Mouse (Mus musculus) liver, embryonic 16.5 days (tissue): ENCODE results near the gene H2afj. TPM values are rescaled to one million over a fixed set of nuclear protein-coding genes. Genes with fewer than 3 reads are reported as not detected.

Experiments used
- ATAC-seq: fragments of 200-750 bp; cut with Nextera tagmentation; 2 replicates; pipeline ENCODE4 v1.8.0; 2017; ENCODE audit warnings: low read depth, mild to moderate bottlenecking, moderate number of reproducible peaks, moderate library complexity
- H3K27ac ChIP-seq: fragments of 300-500 bp; sonication (generic); 2 replicates; pipeline ENCODE4 v1.5.1; 2014; ENCODE audit warnings: mild to moderate bottlenecking, low read length
- H3K27me3 ChIP-seq: fragments of 300-500 bp; sonication (generic); 2 replicates; pipeline ENCODE4 v1.6.1; 2014; ENCODE audit warnings: low read depth, low read length, mixed read lengths; ENCODE audit not compliant: control insufficient read depth, insufficient read depth
- H3K36me3 ChIP-seq: fragments of 300-500 bp; sonication (generic); 2 replicates; pipeline ENCODE4 v1.6.1; 2014; ENCODE audit warnings: mild to moderate bottlenecking; ENCODE audit not compliant: control insufficient read depth, insufficient read depth
- H3K4me1 ChIP-seq: fragments of 300-500 bp; sonication (generic); 2 replicates; pipeline ENCODE4 v1.6.1; 2014; ENCODE audit warnings: low read depth, low read length, mixed read lengths; ENCODE audit not compliant: control insufficient read depth
- H3K4me2 ChIP-seq: fragments of 300-500 bp; sonication (generic); 2 replicates; pipeline ENCODE4 v1.6.1; 2014; ENCODE audit warnings: low read depth, low read length, mixed read lengths
- H3K4me3 ChIP-seq: fragments of 300-500 bp; sonication (generic); 2 replicates; pipeline ENCODE4 v1.5.1; 2014; ENCODE audit warnings: low read depth, mild to moderate bottlenecking, low read length
- H3K9ac ChIP-seq: fragments of 300-500 bp; sonication (generic); 2 replicates; pipeline ENCODE4 v1.6.1; 2014; ENCODE audit warnings: low read depth, low read length
- H3K9me3 ChIP-seq: fragments of 300-500 bp; sonication (generic); replicated peaks from 2 replicates; pipeline ENCODE4 v1.6.1; 2016; ENCODE audit warnings: low read length; ENCODE audit not compliant: control insufficient read depth
- WGBS: fragments of 180-500 bp; shearing (Covaris S2); extraction: QIAGEN DNeasy Blood & Tissue Kit; methylation state at CpG from one replicate; pipeline ENCODE4 v1.1.7; 2014; ENCODE audit not compliant: insufficient replicate concordance; 5-methylcytosine and 5-hydroxymethylcytosine counted together
- polyA plus RNA-seq: library from polyadenylated mRNA; unstranded; fragments of >200 nt; fragmentation: Nextera tagmentation; extraction: Ambion mirVana; gene quantifications from 2 replicates; pipeline ENCODE4 v1.2.1, GENCODE M21; 2015

H2afj gene
- polyA plus RNA-seq, 1 experiment from 2014 or later: 126 TPM

DNA sequence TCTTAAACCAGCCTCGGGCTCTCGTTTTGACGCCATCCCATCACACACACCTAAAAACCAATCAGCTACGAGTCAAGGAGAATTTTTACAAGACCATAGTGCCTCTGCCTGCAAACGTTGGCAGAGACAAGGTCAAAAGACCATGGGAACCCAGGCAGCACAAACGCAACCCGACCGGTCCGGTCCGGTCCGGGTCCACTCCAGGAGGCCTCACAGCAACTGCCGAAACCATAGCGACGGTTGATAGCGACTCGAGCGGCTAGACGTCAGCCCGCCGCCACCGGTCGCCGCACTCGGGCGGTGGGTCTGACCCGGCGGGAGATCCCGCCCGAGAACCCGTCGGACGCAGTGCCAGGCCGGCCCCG is 19.5 kb downstream of the H2afj start, which contains the start of gene BC049715:
Gene BC049715, plus strand, starts transcription at position 111 of the 365 bp plus-strand sequence.
- Histone ChIP-seq H3K4me3 (peak within 1 kb of the TSS; percentile 86), H3K9ac (peak within 1 kb of the TSS; percentile 98), H3K36me3 (peaks cover 27% of the 10 kb centered on the region), H3K4me2 (peak within 1 kb of the TSS; percentile 89), H3K4me1 (peaks cover 7% of the 10 kb centered on the region), H3K27ac (peak within 1 kb of the TSS; percentile 86), H3K9me3 (no peaks in the 10 kb centered on the region), H3K27me3 (no peaks in the 10 kb centered on the region)
- under 1% methylated on average over 22 of the region's 34 CpGs for WGBS
- peak; percentile 32 for ATAC-seq

DNA sequence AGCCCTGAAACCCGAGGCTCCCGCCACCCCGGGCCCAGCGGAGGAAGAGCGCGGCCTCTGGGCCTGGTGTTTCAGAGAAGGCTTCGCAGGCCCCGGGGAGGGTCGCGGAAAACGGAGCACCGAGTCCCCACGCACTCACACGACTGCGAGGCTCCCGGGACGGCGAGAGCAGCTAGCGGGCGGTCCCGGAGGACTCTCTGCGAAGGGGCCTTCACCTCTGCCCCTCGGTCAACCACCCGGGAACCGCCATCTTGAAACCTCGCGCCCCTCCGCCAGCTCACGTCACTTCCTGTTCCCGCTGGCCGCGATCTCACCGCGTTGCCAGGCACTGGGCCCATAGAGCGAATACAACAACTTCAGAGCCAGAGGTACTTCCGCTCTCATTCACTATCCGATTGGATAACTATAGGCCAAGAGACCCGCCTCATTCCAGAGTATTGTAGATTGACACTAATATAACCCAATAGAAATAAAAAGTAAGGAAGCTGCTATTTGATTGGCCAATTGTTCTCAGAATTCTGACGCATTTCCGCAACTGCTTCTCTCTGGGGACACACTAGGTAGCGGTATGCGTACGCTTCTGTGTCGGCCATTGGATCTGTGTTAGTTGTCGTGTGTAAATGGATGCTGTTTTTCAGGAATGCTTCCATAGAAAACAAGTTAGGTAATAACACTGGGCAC is 20.0 kb downstream of the H2afj start, which contains the start of gene Wbp11:
Gene Wbp11, minus strand, starts transcription at position 353 of the 681 bp plus-strand sequence.
- H3K4me1 ChIP-seq: peaks cover 7% of the 10 kb centered on the region
- WGBS: under 1% methylated on average over 45 of the region's 45 CpGs
- peak within 1 kb of the TSS; percentile 89 for H3K4me2 ChIP-seq
- peak within 1 kb of the TSS; percentile 86 for H3K4me3 ChIP-seq
- no peaks in the 10 kb centered on the region for H3K27me3 ChIP-seq
- H3K9ac ChIP-seq: peak within 1 kb of the TSS; percentile 98
- H3K9me3 ChIP-seq: no peaks in the 10 kb centered on the region
- peaks cover 22% of the 10 kb centered on the region for H3K36me3 ChIP-seq
- ATAC-seq: peak; percentile 100
- peak within 1 kb of the TSS; percentile 86 for H3K27ac ChIP-seq

DNA sequence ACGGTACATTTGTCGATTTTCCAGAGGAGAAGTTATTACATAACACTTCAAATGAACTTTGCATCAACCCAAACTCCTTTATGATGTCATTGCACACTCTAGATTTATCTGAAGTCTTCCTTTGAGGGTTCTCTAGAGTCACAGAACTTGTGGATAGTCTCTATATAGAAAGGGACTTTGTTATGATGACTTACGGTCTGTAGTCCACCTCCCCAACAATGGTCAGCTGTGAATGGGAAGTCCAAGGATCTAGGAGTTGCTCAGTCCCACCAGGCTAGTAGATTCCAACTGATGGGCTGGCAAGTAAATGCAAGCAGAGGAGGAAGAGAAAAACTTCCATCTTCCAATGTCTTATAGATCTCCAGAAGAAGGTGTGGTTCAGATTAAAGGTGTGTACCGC is 20.6 kb downstream of the H2afj start:
- Histone ChIP-seq H3K9me3 (no peaks in the 10 kb centered on the region), H3K4me2 (peak overlapping the region; percentile 80), H3K36me3 (peaks cover 20% of the 10 kb centered on the region), H3K4me3 (peak overlapping the region; percentile 86), H3K4me1 (peaks cover 7% of the 10 kb centered on the region), H3K27ac (peak overlapping the region; percentile 51; the same call in 1 of the 2 replicates), H3K27me3 (no peaks in the 10 kb centered on the region), H3K9ac (peak overlapping the region; percentile 48; the same call in 1 of the 2 replicates)
- 28% methylated on average over 4 of the region's 4 CpGs for WGBS
- ATAC-seq: no peak

DNA sequence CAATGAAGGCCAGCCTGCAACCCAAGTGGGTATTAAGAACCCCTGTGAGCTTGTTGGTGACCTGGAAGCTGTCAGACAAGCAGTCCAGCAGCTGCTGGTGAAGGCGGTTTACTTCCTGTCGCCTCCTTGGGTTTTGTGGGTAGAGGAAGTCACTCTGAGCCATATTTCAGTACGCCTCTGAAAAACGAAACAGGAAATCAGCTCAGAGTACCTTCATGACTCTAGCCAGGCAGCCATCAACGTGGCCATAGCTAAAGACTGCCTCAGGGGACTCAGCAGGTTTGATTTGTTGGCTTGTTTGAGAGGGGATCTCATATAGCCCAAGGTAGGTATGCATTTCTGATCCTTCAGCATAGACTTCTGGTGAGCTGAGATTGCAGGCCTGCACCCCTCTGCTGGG is 23.7 kb downstream of the H2afj start:
- WGBS: 17% methylated on average over 5 of the region's 5 CpGs

DNA sequence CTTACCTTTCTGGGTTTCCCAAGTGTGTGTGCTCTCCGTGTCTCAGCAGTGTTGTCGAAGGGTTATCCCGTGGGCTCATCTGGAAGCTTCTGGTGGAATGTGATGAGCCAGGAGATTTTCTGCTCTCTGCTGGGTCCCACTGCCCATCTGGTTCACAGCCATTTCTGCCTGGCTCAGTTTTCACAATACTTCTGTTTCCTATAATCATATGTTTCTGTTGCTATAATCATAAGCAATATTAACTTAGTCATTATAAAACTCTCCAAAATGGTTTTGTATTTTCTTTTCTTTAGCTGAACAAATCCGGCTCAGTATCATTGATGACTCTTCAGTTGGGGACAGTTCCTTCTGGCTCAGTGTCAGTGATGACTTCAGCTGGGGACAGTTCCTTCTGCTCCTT is 27.3 kb downstream of the H2afj start, which contains the start of gene Smco3:
Gene Smco3, minus strand, starts transcription at position 101 of the 400 bp plus-strand sequence.
- Histone ChIP-seq H3K27ac (no peak within 1 kb of the TSS), H3K9ac (no peak within 1 kb of the TSS), H3K27me3 (no peaks in the 10 kb centered on the region), H3K36me3 (no peaks in the 10 kb centered on the region), H3K9me3 (no peaks in the 10 kb centered on the region), H3K4me1 (peaks cover 2% of the 10 kb centered on the region), H3K4me2 (no peak within 1 kb of the TSS), H3K4me3 (no peak within 1 kb of the TSS)
- ATAC-seq: no peak
- 62% methylated on average over 4 of the region's 4 CpGs for WGBS

More for the DNA sequence above, 23.7 kb downstream of the H2afj start:
- Histone ChIP-seq H3K9ac (no peak overlapping the region), H3K4me1 (peaks cover 7% of the 10 kb centered on the region), H3K27me3 (no peaks in the 10 kb centered on the region), H3K9me3 (no peaks in the 10 kb centered on the region), H3K36me3 (no peaks in the 10 kb centered on the region), H3K4me2 (no peak overlapping the region), H3K4me3 (no peak overlapping the region), H3K27ac (no peak overlapping the region)
- ATAC-seq: no peak

DNA sequence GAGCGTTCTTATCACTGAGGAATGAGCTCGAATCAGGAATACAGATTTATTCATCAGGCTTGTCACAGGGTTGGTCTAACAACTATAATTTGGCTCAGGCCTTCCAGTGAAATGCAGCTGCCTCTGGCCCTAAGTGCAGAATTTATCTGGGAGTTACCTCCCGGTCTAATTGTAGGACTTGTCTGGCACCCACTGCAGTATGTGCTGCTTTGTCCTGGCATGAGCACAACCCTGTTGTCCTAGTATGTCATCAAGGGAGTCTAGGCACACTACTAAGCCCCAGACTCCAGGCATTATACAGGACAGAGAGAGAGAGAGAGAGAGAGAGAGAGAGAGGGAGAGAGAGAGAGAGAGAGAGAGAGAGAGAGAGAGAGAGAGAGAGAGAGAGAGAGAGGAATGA is 29.3 kb downstream of the H2afj start:
- H3K27me3 ChIP-seq: no peaks in the 10 kb centered on the region
- no peaks in the 10 kb centered on the region for H3K9me3 ChIP-seq
- no peak overlapping the region for H3K4me3 ChIP-seq
- no peak overlapping the region for H3K27ac ChIP-seq
- ATAC-seq: no peak
- no peaks in the 10 kb centered on the region for H3K36me3 ChIP-seq
- no peak overlapping the region for H3K4me2 ChIP-seq
- 71% methylated on average over 3 of the region's 3 CpGs for WGBS
- H3K9ac ChIP-seq: no peak overlapping the region
- H3K4me1 ChIP-seq: peaks cover 2% of the 10 kb centered on the region

DNA sequence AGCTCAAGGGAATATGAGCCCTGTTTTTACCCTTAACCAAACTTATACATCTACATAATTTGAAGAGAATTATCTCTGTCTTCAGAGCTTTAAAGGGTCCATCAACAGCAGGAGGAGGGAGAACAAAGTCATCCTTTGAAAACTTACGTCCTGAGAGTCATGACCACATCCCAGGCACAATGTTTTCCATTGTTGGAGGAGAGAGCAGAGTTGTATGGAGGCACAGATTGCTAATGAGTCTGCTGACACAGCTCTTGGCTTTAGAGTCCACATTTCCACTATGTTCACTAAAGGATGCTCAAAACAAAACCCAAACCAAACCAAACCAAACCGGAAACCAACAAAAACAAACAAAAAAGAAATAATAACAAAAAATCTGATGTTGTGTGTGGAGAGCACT is 36.9 kb downstream of the H2afj start:
- no peak overlapping the region for H3K4me3 ChIP-seq
- no peaks in the 10 kb centered on the region for H3K9me3 ChIP-seq
- H3K9ac ChIP-seq: no peak overlapping the region
- H3K36me3 ChIP-seq: peaks cover 25% of the 10 kb centered on the region
- ATAC-seq: no peak
- H3K4me1 ChIP-seq: peaks cover 22% of the 10 kb centered on the region
- no peak overlapping the region for H3K4me2 ChIP-seq
- H3K27ac ChIP-seq: no peak overlapping the region
- no peaks in the 10 kb centered on the region for H3K27me3 ChIP-seq
- 75% methylated on average over 2 of the region's 2 CpGs for WGBS

DNA sequence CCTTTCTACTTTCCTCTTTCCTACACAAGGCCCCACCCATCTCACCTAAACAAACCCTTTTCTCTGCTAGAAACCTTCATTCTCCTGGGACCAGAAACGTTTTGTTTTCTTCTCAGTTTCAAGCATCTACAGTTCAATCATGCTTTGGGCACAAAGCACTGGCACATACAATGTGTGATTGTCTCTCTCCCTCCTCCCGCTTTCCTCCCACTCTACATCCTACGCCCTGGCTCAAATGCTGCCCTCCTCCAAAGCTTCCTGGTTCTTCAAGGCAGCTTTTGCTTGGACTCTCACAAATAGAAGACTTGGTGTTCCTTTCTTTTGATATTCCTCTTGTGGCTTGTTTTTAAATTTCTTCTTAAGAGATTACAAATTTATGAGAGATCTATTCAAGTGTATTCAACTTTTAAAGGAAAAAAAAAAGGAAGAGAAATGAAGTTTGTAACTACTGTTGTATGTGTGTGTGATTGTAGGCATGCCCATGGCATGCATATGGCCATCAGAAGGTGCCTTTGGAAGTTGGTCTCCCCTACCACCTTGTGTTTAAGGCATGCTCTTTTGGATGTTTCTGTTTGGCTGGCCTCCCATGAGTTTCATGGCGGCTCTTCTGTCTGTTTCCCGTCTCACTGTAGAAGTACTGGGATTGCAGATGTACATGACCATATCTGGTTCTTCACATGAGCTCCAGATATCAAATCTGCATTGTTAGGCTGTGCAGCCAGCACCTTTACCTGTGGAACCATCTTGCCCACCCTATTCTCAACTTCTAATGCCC is 37.8 kb downstream of the H2afj start:
- WGBS: 78% methylated on average over 5 of the region's 5 CpGs

DNA sequence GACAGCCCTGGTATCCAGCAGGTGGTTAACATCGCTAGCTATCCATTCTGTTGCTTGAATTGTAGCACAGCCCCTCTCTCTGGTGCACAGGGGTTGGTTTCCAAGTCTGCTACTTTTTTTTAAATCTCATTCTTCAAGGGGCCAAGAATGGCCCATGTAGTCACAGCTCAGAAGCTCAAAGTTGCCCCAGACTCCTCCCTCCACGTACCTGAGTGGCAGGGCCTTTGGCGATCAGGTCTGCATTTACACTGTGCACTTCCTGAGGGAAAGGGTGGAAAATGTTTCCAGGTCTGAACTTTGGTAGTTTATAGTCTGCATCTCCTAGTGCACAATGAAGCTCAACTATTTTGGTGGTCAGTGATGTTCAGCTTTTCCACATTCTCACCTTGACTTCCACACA is 39.2 kb downstream of the H2afj start:
- H3K27me3 ChIP-seq: no peaks in the 10 kb centered on the region
- H3K27ac ChIP-seq: no peak overlapping the region
- H3K9ac ChIP-seq: no peak overlapping the region
- 0 out of 2 replicates have a peak overlapping the region, but pooled peaks have one; percentile 18 for H3K4me2 ChIP-seq
- peaks cover 32% of the 10 kb centered on the region for H3K4me1 ChIP-seq
- no peak for ATAC-seq
- WGBS: 91% methylated on average over 3 of the region's 3 CpGs
- peaks cover 39% of the 10 kb centered on the region for H3K36me3 ChIP-seq
- no peak overlapping the region for H3K4me3 ChIP-seq
- H3K9me3 ChIP-seq: no peaks in the 10 kb centered on the region

More for the DNA sequence above, 37.8 kb downstream of the H2afj start:
- no peak overlapping the region for H3K4me2 ChIP-seq
- H3K27me3 ChIP-seq: no peaks in the 10 kb centered on the region
- peaks cover 31% of the 10 kb centered on the region for H3K36me3 ChIP-seq
- no peak overlapping the region for H3K27ac ChIP-seq
- H3K9me3 ChIP-seq: no peaks in the 10 kb centered on the region
- no peak for ATAC-seq
- no peak overlapping the region for H3K4me3 ChIP-seq
- H3K9ac ChIP-seq: no peak overlapping the region
- peaks cover 31% of the 10 kb centered on the region for H3K4me1 ChIP-seq
